Mouse (Mus musculus) MEL (cell line): ENCODE measurements around the gene Fer1l4. TPM values are rescaled to one million over a fixed set of nuclear protein-coding genes. Genes with fewer than 3 reads are reported as not detected.

ENCODE experiments used
- DNase-seq: peaks from one replicate; pipeline ENCODE4 v3.0.0; 2011; ENCODE audit warnings: low read depth, low spot score
- H3K27ac ChIP-seq: 2 replicates; pipeline ENCODE4 v1.5.1; 2012; ENCODE audit warnings: low read depth, mild to moderate bottlenecking, control low read depth, low read length, moderate library complexity; ENCODE audit not compliant: control insufficient read depth
- H3K27me3 ChIP-seq, 2 experiments: fragments of 150-350 bp in 1 of 2; sonication (generic) in 1 of 2; 2 replicates each; pipeline ENCODE4 v1.6.1; 2012; ENCODE audit warnings: low read length in 2 of 2, mild to moderate bottlenecking in 2 of 2, improper control_type of control experiment in 1 of 2, moderate library complexity in 1 of 2; ENCODE audit not compliant: insufficient read depth in 2 of 2, control insufficient read depth in 1 of 2
- H3K36me3 ChIP-seq, 2 experiments: 2 replicates each; pipeline ENCODE4 v1.6.1; 2012 to 2014; ENCODE audit warnings: low read length in 2 of 2, improper control_type of control experiment in 1 of 2, inconsistent platforms in 1 of 2, mild to moderate bottlenecking in 1 of 2; ENCODE audit not compliant: insufficient read depth in 2 of 2, control insufficient read depth in 1 of 2
- H3K4me1 ChIP-seq, 2 experiments: fragments of 150-350 bp in 1 of 2; sonication (generic) in 1 of 2; 2 replicates each; pipeline ENCODE4 v1.6.1; 2012; ENCODE audit warnings: low read length in 2 of 2, improper control_type of control experiment in 1 of 2, mild to moderate bottlenecking in 1 of 2; ENCODE audit not compliant: insufficient read depth in 2 of 2, control insufficient read depth in 1 of 2
- H3K4me3 ChIP-seq, 2 experiments: fragments of 150-350 bp in 1 of 2; sonication (generic) in 1 of 2; 2 replicates each; pipeline ENCODE4 v1.5.1; 2012; ENCODE audit warnings: low read depth in 2 of 2, low read length in 2 of 2, mild to moderate bottlenecking in 2 of 2, moderate library complexity in 2 of 2, control low read depth in 1 of 2, improper control_type of control experiment in 1 of 2; ENCODE audit not compliant: control insufficient read depth in 1 of 2, insufficient read depth in 1 of 2
- H3K79me2 ChIP-seq: 2 replicates; pipeline ENCODE4 v1.6.1; 2012; ENCODE audit warnings: mild to moderate bottlenecking, low read length, moderate library complexity; ENCODE audit not compliant: control insufficient read depth, poor library complexity, insufficient read depth
- H3K9ac ChIP-seq: 2 replicates; pipeline ENCODE4 v1.6.1; 2012; ENCODE audit warnings: low read depth, mild to moderate bottlenecking, control low read depth, low read length, moderate library complexity; ENCODE audit not compliant: control insufficient read depth, poor library complexity, severe bottlenecking
- H3K9me3 ChIP-seq: fragments of 150-350 bp; sonication (generic); replicated peaks from 2 replicates; pipeline ENCODE4 v1.6.1; 2012; ENCODE audit warnings: mild to moderate bottlenecking, low read length, improper control_type of control experiment, moderate library complexity; ENCODE audit not compliant: insufficient read depth
- BHLHE40 ChIP-seq: IDR thresholded peaks from 2 replicates; pipeline ENCODE4 v1.6.1; 2012; ENCODE audit warnings: low read depth, mild to moderate bottlenecking, inconsistent platforms, low read length, improper control_type of control experiment, borderline replicate concordance
- CHD1 ChIP-seq: IDR thresholded peaks from 2 replicates; pipeline ENCODE4 v1.6.1; 2012; ENCODE audit warnings: low read depth, mild to moderate bottlenecking, inconsistent platforms, low read length, improper control_type of control experiment
- CHD2 ChIP-seq: IDR thresholded peaks from 2 replicates; pipeline ENCODE4 v1.6.1; 2011; ENCODE audit warnings: low read length, improper control_type of control experiment
- CTCF ChIP-seq, 3 experiments: IDR thresholded peaks in 2 of 3; conservative IDR thresholded peaks in 1 of 3; 2 replicates each; pipeline ENCODE4 v1.5.1; 2011 to 2012; ENCODE audit warnings: low read length in 3 of 3, low read depth in 2 of 3, mild to moderate bottlenecking in 2 of 3, improper control_type of control experiment in 1 of 3, inconsistent platforms in 1 of 3, mixed read lengths in 1 of 3, moderate library complexity in 1 of 3; ENCODE audit not compliant: control insufficient read depth in 1 of 3, insufficient read depth in 1 of 3, poor library complexity in 1 of 3, severe bottlenecking in 1 of 3
- E2F4 ChIP-seq: IDR thresholded peaks from 2 replicates; pipeline ENCODE4 v1.6.1; 2011; ENCODE audit warnings: low read depth, low read length, improper control_type of control experiment, borderline replicate concordance
- ELF1 ChIP-seq: IDR thresholded peaks from 2 replicates; pipeline ENCODE4 v1.6.1; 2014; ENCODE audit warnings: low read depth, mild to moderate bottlenecking, inconsistent platforms, low read length, improper control_type of control experiment, moderate library complexity
- EP300 ChIP-seq, 2 experiments: IDR thresholded peaks; 2 replicates each; pipeline ENCODE4 v1.6.1; 2011; ENCODE audit warnings: improper control_type of control experiment in 2 of 2, low read length in 2 of 2, low read depth in 1 of 2, mild to moderate bottlenecking in 1 of 2
- GABPA ChIP-seq: IDR thresholded peaks from 2 replicates; pipeline ENCODE4 v1.6.1; 2012; ENCODE audit warnings: low read depth, mild to moderate bottlenecking, inconsistent platforms, low read length, improper control_type of control experiment, moderate library complexity
- HCFC1 ChIP-seq: IDR thresholded peaks from 2 replicates; pipeline ENCODE4 v1.6.1; 2012; ENCODE audit warnings: low read depth, mild to moderate bottlenecking, inconsistent platforms, low read length, improper control_type of control experiment, moderate library complexity
- MAZ ChIP-seq: IDR thresholded peaks from 2 replicates; pipeline ENCODE4 v1.6.1; 2012; ENCODE audit warnings: low read depth, mild to moderate bottlenecking, inconsistent platforms, low read length, improper control_type of control experiment
- MYC ChIP-seq: IDR thresholded peaks from 2 replicates; pipeline ENCODE4 v1.6.1; 2011; ENCODE audit warnings: low read depth, mild to moderate bottlenecking, low read length, improper control_type of control experiment, moderate library complexity
- POLR2AphosphoS5 ChIP-seq: IDR thresholded peaks from 2 replicates; pipeline ENCODE4 v1.6.1; 2012; ENCODE audit warnings: low read depth, borderline replicate concordance, mild to moderate bottlenecking, inconsistent platforms, low read length, moderate library complexity, mixed read lengths
- RAD21 ChIP-seq: IDR thresholded peaks from 2 replicates; pipeline ENCODE4 v1.6.1; 2011; ENCODE audit warnings: mild to moderate bottlenecking, low read depth, low read length, improper control_type of control experiment
- SIN3A ChIP-seq: IDR thresholded peaks from 2 replicates; pipeline ENCODE4 v1.6.1; 2012; ENCODE audit warnings: low read length, improper control_type of control experiment, inconsistent platforms
- SMC3 ChIP-seq: IDR thresholded peaks from 2 replicates; pipeline ENCODE4 v1.6.1; 2011; ENCODE audit warnings: low read depth, low read length, improper control_type of control experiment
- TBP ChIP-seq: IDR thresholded peaks from 2 replicates; pipeline ENCODE4 v1.8.0; 2011; ENCODE audit warnings: low read depth, low read length, improper control_type of control experiment
- TCF12 ChIP-seq: IDR thresholded peaks from 2 replicates; pipeline ENCODE4 v1.6.1; 2014; ENCODE audit warnings: low read depth, mild to moderate bottlenecking, inconsistent platforms, low read length, improper control_type of control experiment, moderate library complexity
- UBTF ChIP-seq: IDR thresholded peaks from 2 replicates; pipeline ENCODE4 v1.6.1; 2012; ENCODE audit warnings: low read depth, mild to moderate bottlenecking, inconsistent platforms, low read length, improper control_type of control experiment, moderate library complexity, borderline replicate concordance; ENCODE audit not compliant: insufficient read depth
- USF2 ChIP-seq, 2 experiments: IDR thresholded peaks; 2 replicates each; pipeline ENCODE4 v1.6.1; 2011 to 2012; ENCODE audit warnings: improper control_type of control experiment in 2 of 2, low read length in 2 of 2, borderline replicate concordance in 1 of 2, inconsistent platforms in 1 of 2, low read depth in 1 of 2, mild to moderate bottlenecking in 1 of 2; ENCODE audit not compliant: insufficient read depth in 1 of 2
- ZKSCAN1 ChIP-seq: IDR thresholded peaks from 2 replicates; pipeline ENCODE4 v1.6.1; 2012; ENCODE audit warnings: low read depth, mild to moderate bottlenecking, inconsistent platforms, low read length, improper control_type of control experiment, moderate library complexity
- ZMIZ1 ChIP-seq: IDR thresholded peaks from 2 replicates; pipeline ENCODE4 v1.6.1; 2012; ENCODE audit warnings: low read depth, mild to moderate bottlenecking, inconsistent platforms, low read length, improper control_type of control experiment, moderate library complexity
- polyA plus RNA-seq, 2 experiments: library from polyadenylated mRNA; stranded (reverse) in 1 of 2; unstranded in 1 of 2; fragments of >175 nt in 1 of 2; fragments of >200 nt in 1 of 2; gene quantifications; 2 replicates each; pipeline versions ENCODE4 v1.2.1 to v1.2.4; 2012; ENCODE audit warnings: low replicate concordance in 2 of 2, low read depth in 1 of 2; ENCODE audit not compliant: insufficient read length in 2 of 2, insufficient read depth in 1 of 2, missing spikeins in 1 of 2
- total RNA-seq: library from RNA; depleted of rRNA; stranded (reverse); fragments of 300-350 nt; gene quantifications from 2 replicates; pipeline ENCODE4 v1.2.3, GENCODE M21; 2012

Fer1l4 gene
- total and polyA plus RNA-seq, 3 experiments: 0.04 to 0.07 TPM; not detected in 1

DNA sequence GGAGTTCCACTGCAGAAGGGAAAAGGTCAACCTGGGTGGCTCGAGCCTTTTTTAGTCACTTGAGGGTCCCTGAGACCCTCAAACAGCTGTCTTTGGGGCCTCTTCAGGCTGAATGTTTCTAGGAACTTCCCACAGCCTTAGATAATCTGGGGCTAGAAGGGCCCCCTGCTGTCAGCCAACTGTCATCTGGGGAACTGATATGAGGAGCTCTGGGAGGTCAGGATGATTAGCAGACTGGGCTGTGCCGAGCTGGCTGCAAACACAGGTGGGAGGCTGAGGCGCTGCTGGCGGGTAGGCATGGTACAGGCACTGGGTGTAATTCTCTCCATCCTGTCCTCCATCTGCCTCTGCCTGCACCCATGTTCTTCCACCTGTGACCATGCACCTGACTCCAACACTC lies 63.7 kb downstream of the Fer1l4 start (continued):
- TF ChIP-seq ZMIZ1 (peak; percentile 65; the same call in 1 of the 2 replicates), MYC (no peak), SMC3 (0 out of 2 replicates have a peak, but pooled peaks have one; percentile 9), TBP (no peak; the same call in 1 of the 2 replicates), CHD1 (no peak), MAZ (peak; percentile 54; the same call in 1 of the 2 replicates), SIN3A (peak; percentile 92), CTCF (IDR thresholded peaks at IDR 0.05 in 2 of 3, conservative IDR thresholded peaks at IDR 0.05 in 1 of 3; ENCODE audit: control insufficient read depth in 1 of 3, insufficient read depth in 1 of 3, low read depth in 2 of 3, low read length in 3 of 3, poor library complexity in 1 of 3, severe bottlenecking in 1 of 3) (peak in 1 of 3 experiments; percentile 14; a peak in 1 of 6 replicates), RAD21 (no peak), UBTF (no peak), ELF1 (no peak)

- Histone ChIP-seq H3K4me3 (no peak overlapping the region), H3K9ac (no peak overlapping the region), H3K36me3 (peaks cover 3 to 16% of the 10 kb centered on the region in 2 experiments; a peak in 3 of 4 replicates)
Observed at GRCm38 (mm10) chr2:155987131-155987530, 65.6 kb downstream of the Fer1l4 start.

DNA sequence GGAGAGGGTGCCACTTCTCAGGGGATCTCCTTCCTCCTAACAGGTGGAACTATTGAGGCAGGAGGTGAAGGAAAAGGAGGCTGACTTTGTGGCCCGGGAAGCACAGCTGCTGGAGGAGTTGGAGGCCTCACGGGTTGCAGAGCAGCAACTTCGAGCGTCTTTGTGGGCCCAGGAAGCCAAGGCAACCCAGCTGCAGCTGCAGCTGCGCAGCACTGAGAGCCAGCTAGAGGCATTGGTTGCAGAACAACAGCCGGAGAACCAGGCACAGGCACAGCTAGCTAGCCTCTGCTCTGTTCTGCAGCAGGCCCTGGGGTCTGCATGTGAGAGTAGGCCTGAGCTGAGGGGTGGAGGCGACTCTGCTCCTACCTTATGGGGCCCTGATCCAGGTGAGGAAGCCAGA lies 67.0 kb downstream of the Fer1l4 start:
- H3K4me1 ChIP-seq: peaks cover 9 to 20% of the 10 kb centered on the region in 2 experiments; a peak in 3 of 4 replicates
- no peak for DNase-seq
- H3K9me3 ChIP-seq: no peaks in the 10 kb centered on the region
- no peak for TF ChIP-seq GABPA
- TF ChIP-seq MYC: no peak
- TF ChIP-seq E2F4: no peak
- TF ChIP-seq HCFC1: no peak
- no peak for TF ChIP-seq POLR2AphosphoS5
- TF ChIP-seq BHLHE40: no peak
- TF ChIP-seq TCF12: no peak
- no peak for TF ChIP-seq SMC3
- TF ChIP-seq USF2 (IDR thresholded peaks at IDR 0.05; ENCODE audit: borderline replicate concordance in 1 of 2, insufficient read depth in 1 of 2, low read depth in 1 of 2, low read length in 2 of 2): no peak
- no peak for TF ChIP-seq EP300 (IDR thresholded peaks at IDR 0.05; ENCODE audit: low read depth in 1 of 2, low read length in 2 of 2)
- no peak for TF ChIP-seq ZKSCAN1
- no peak for TF ChIP-seq CHD2
- H3K4me3 ChIP-seq: no peak overlapping the region
- H3K9ac ChIP-seq: no peak overlapping the region
- no peaks in the 10 kb centered on the region for H3K27me3 ChIP-seq
- peaks cover 3 to 16% of the 10 kb centered on the region in 2 experiments; a peak in 3 of 4 replicates for H3K36me3 ChIP-seq
- H3K27ac ChIP-seq: no peak overlapping the region
- no peaks in the 10 kb centered on the region for H3K79me2 ChIP-seq

More at GRCm38 (mm10) chr2:155987131-155987530, 65.6 kb downstream of the Fer1l4 start:
- no peaks in the 10 kb centered on the region for H3K9me3 ChIP-seq
- no peak for TF ChIP-seq TCF12
- TF ChIP-seq, all 39 proteins: peak for 0
- Histone ChIP-seq H3K79me2 (no peaks in the 10 kb centered on the region), H3K27ac (no peak overlapping the region), H3K4me1 (peaks cover 9 to 20% of the 10 kb centered on the region in 2 experiments; a peak in 3 of 4 replicates), H3K27me3 (no peaks in the 10 kb centered on the region)
- DNase-seq: no peak
